Mouse (Mus musculus) thymus, postnatal 10 days (tissue): ENCODE data around the gene Arpc2.

Experiments used
- DNase-seq, 2 experiments: peaks; one replicate each; pipeline ENCODE4 v3.0.0; 2021; ENCODE audit warnings: low spot score in 2 of 2

Arpc2 gene

DNA sequence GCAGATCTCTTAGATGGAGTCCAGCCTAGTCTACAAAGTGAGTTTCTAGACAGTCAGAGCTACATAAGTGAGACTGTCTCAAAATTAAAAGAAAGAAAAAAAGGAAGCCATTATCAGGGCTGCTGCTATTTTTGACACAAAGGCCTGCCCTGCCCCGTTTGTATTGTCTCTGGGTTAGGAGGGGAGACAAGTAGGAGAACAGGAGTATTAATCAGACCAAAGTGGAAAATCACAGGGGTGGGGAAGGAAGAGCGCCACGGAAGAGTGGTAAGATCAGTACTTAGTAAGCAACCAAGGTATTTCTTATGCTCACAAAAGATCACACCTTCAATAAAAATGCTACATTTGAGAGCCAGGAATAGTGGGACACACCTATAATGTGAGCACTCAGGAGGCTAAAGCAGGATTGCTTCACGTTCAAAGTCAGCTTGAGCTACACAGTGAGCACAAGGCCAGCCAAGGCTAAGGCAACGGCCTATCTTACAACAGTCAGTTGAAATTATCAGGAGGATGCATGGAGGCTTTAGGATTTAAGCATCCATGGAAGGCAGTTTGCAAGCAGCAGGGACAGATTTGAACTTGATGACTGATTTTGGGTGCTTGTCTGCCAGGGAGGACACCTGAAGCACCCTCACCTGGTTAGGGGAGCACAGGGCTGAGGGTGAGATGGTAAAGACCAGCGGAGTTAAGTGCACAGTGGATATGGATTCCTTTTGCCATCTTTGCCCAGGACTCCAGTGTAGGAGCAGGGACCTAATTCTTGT lies 64.6 kb downstream of the Arpc2 start:
- DNase-seq, result no peak

DNA sequence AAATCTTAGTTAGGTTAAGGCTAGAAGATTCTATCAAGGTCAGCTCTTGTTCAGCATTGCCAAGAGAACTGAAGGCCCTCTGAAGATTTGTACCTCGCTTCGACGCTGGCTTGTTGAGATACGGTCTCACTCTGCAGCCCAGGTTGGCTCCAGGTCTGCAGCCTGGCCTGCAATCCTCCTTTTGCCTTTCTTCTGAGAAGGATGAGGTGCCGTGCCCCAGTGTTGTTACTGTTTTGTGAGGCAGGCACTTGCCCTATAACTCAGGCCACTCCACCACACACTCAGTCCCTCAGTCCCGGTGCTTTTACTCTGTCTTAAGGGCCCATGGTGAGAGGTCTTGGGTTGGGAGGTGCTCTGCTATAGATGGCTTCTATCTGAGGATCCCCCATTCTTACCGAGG lies 66.3 kb downstream of the Arpc2 start:
- no peak for DNase-seq

DNA sequence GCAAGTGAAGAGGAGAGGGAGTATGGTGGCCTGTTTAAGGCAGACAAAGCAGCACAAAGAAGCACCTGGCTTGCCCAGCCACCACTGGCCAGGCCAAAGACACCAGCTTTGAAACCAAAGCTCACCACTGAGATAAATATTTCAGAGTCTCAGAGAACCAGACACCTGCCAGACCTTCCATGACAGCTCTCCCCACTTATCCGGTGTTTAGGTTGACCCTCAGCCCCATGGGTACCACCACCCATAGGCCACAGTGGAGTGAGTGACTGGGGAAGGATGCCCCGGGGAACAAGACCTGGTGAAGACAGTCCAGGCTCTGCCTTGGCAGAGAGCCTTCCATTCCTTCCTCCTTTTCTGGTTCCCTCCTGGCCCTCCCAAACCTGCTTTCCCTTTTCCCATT lies 67.0 kb downstream of the Arpc2 start:
- no peak for DNase-seq

DNA sequence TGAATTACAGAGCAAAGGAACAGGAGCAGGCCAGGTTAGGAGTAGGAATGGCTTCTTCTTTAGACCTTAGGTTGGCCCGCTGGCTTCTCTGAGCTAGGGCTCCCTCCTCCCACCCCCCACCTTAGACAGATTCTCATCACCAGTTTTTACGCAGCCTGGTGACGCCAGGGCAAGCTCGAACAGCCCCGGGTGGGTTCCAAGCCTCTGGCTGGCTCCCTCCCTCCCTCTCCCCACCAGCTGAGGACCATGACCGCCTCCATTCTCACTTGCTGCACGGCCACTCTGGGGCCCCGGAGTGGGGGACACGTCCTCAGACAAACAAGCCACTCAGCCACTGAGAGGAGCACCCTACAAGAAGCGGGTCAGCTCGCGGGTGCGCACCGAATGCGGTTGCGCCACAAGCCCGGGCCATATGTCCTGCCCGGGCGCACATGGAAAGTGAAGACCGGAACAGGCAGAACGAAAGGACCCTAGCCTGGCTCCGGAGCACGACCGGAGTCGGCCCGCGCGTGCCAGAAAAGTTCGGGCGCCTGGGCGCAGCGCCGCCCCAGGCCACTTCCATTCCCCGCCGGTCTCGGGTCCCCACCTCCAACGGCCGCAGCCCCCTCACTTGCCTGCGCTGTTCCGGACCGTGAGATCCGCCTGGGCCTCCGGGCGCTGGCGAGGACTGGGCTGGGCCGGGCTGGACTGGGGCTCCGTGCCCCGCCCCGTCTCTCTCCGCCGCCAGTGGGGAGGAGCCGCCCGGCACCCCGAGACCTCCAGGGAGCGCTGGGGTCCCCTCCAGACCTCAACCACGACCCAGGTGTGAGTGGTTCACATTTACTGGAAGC lies 67.8 kb downstream of the Arpc2 start:
- DNase-seq, result peak in 1 of 2 experiments; percentile 19

DNA sequence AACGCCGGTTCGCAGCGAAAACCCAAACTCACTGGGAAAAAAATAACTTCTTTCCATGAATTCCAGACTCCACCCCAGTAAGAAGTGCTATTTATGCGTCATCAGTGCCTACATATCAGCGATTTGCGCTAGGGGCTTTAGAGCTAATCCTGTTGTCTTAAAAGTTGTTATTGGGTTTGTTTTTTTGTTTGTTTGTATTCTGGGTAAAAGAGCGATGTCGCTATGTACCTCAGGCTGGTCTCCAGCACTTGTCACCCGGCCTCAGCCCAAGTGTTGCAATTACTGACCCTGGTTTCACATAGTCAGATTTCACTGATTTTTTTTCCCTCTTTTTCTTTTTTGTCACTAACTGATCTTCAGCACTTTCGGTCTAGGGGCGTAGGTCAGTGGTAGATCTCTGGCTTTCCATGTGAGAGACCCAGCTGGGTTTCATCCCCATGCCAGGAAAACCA lies 68.5 kb downstream of the Arpc2 start:
- no peak for DNase-seq

DNA sequence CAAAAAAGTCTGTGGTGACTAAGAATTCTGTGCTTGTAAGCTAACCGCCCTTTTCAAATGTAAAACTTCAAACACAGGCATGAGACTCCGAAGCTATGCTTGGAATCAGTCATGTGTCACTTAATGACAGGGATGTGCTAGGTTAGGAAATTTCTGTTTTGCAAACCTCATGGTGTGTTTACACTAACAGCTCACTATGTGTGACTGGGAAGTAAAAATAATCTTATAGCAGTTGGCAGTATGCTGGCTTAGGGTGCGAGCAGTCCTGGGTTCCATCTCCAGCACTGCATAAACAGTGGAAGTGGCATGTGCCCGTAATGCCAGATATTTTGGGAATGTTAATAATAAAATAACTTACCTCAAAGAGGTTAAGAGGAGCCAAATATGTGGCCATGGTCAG lies 69.1 kb downstream of the Arpc2 start:
- DNase-seq, result no peak

DNA sequence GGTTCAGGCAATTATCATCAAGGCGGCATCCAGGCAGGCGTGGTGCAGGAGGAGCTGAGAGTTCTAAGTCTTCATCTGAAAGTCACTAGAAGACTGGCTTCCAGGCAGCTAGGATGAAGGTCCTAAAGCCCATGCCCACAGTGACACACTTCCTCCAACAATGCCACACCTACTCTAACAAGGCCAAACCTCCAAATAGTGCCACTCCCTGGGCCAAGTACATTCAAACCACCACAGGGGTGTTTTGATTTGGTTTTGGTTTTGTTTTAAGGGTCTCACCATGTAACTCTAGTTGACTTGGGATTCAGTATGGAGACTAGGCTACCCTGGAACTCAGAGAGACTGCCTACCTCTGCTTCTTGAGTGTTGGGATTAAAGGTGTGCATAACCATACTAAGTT lies 69.6 kb downstream of the Arpc2 start, which contains the start of gene Tmbim1:
TSS of gene Tmbim1 (minus strand) at position 101 of the 400 bp plus-strand sequence.
- no peak for DNase-seq

DNA sequence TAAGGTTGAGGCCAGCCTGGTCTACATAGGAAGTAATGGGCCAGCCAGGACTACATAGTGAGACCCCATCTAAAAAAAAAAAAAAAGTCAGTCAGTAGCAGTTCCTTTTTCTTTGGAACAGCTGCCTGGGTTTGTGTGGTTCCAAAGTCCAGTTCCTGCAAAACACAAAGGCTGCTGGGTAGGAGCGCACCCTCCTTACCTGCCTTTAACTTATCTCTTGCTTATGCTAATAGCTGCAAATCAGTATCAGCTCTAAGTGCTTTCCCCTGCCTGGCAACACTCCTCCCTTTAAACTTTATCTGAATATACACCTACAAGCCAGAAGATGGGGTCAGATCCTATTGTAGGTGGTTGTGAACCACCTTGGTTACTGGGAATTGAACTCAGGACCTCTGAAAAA lies 71.3 kb downstream of the Arpc2 start:
- DNase-seq, result no peak

DNA sequence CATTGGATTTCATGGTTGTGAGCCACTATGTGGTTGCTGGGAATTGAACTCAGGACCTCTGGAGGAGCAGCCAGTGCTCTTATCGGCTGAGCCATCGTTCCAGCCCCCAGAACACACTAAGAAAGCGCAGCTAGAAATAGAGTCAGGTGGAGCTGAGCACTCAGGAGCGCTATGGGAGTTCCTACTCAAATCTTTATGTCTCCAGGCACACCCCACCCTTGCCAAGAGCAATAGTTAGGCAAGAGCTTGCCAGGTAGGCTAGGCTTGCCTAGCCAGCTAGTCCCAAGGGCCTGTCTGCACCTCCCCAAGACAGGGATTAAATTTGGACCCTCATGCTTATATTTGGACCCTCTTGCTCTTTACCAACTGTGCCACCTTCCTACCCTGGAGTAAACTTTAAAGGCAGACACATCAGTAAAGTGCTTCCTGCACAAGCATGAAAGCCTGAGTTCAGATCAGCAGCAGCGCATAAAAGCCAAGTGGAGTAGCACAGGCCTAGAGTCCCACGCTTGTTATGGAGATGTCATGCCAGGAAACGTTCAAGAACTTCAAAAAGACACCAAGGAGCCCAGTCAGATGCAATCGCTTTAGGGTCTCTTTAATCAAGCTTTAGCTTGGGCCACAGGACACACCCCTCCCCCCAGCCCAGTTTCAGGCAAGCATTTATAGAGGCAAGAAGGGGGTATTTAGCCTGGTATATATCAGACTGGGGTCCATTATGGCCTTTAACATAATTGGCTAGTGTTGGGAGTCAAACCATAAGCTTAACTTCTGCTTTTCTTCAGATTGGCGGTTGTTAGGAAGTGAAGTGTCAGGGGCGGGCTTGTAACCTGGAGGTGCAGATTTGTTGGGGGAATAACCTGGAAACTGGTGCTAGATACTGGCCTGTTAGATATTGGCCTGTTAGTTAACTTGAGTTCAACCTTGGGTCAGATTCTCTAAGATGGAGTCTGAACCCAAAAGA lies 72.4 kb downstream of the Arpc2 start:
- DNase-seq, result no peak

DNA sequence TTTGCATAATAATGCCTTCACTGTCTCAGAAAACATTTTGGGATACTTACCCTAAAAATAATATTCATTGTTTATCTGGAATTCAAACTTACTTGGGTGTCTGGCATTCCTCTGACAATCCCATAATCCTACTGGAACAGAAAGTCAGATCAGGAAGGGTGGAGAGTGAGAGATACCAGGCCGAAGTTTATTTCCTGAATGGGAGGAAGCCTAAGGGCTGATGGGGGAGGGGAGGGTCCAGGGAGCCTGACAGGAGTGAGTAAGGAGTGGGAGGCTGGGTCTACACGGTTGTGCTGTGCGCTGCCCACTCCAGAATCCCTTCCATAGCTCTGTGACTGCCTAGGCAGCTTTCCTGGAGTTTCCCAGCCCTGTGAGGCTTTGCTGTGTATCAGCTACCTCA lies 73.9 kb downstream of the Arpc2 start:
- DNase-seq, result no peak

DNA sequence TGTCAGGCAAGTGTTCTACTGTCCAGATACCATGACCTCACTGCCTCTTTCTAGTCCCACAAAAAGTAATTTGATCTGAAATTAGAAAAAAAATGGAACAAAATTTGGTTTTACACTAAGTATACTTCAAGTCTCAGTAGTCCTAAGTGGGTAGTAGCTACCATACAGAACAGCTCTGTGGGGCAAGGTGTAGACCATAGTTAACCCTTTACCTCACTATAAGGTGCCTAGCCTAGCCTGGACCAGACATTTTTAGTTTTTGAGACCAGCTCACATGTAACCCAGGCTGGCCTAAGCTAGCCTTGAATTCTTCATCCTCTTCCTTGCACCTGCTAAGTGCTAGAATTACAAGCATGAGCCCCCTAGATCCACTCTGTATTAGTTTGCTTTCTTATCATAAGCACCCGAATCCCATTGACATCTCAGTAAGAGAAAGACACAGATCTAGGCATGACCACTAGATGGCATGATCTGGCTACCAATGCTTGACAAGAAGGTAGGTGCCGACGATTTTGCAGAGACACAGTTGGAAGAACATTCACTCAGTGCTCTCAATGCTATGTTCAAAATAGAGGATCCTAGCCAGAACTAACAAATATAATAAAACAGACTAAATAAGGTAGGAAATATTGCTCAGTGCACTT lies 77.3 kb downstream of the Arpc2 start:
- DNase-seq, result peak; percentile 55 to 76

DNA sequence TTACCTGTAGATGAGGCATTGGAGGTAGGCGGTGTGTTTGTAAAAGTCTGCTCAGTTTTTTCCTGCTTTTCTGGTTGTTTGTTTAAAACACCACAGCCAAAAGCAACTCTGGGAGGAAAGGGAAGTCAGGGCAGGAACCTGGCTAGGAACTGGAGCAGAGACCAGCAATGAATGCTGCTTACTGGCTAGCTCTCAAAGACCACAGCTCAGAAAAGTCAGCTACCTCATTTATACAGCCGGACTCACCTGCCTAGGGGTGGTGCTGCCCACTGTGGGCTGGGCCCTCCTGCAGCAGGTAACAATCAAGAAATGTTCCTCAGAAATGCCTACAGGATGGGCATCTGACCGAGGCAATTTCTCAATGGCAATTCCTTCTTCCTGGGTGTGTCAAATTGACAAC lies 78.9 kb downstream of the Arpc2 start:
- no peak for DNase-seq

DNA sequence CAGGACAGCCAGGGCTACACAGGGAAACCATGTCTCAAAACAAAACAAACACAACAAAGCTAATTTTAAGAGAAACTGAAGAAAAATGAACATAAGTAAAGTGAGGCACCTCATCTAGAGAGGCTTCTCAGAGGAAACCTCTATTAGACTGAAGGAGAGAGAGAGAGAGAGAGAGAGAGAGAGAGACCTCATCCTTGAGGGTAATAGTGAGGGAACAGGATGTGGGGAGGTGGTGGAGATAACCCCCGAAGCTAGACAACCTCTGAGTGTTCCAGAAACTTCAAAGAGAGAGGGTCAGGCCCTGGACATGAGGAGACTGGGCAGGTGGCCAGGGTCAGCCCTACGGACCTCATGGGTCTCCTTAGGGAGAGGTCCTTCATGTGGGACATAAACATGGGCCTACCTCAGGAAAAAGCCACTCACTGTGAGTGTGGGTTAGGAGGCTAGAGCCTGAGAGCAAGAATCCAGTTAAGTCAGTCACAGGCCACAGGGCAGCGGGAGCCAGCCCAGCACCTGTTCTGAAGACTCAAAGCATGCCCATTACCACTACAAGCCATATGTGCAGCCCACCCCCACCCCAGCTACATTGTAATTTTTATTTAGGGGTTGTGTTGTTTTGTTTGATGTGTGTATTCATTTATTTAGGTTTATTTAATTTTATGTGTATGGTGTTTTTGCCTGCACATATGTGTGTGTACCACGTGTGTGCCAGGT lies 80.4 kb downstream of the Arpc2 start:
- no peak for DNase-seq
